Mouse (Mus musculus): ENCODE data around the gene Reps2.

Gene Reps2

DNA sequence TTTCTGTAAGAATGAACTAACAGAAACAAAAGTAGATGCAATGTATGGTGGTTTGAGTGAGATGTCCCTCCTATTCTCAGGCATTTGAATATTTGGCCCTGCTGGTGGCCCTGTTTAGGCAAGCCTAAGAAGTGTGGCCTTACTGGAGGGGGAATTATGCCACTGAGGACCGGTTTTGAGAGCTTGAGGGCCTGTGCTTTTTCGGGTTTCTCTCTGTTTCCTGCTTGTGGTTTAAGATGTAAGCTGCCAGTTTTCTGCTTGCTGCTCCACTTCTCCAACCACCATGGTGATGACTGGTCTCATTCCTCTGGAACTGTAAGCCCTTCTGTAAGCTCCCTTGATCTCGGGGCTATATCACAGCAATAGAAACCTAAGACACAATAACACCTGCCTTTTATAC lies 142.5 kb downstream of the Reps2 start:
- no peak for DNase-seq (ENCODE audit: extremely low spot score, low read depth, low spot score)

GRCm38 (mm10) chrX:162496485-162496884 lies 147.0 kb downstream of the Reps2 start:
- no peak for DNase-seq (ENCODE audit: extremely low spot score, low read depth, low spot score)

- no peak for DNase-seq (ENCODE audit: extremely low spot score, low read depth, low spot score)
Observed at GRCm38 (mm10) chrX:162488630-162489029, 154.8 kb downstream of the Reps2 start.

GRCm38 (mm10) chrX:162487734-162488133 lies 155.7 kb downstream of the Reps2 start:
- no peak for DNase-seq (ENCODE audit: extremely low spot score, low read depth, low spot score)

DNA sequence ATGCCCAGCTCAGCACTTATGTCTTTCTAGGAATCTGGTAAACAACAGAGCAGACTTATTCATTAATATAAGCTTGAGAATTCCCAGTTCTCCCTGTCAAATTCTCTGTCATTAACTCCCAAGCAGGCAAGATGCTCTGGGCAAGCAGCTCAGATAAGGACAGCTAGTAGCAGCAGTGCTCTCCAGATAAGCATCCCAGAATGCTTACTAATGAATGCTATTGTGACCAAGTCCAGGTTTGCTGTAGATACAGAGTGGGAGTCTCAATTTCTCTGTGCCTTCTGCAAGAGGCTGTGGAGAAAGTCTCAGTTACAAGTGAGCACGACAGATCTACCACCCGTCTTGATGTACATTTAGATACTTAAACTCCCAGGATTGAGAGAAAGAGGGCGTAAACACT lies 173.2 kb downstream of the Reps2 start:
- no peak for DNase-seq (ENCODE audit: extremely low spot score, low read depth, low spot score)

DNA sequence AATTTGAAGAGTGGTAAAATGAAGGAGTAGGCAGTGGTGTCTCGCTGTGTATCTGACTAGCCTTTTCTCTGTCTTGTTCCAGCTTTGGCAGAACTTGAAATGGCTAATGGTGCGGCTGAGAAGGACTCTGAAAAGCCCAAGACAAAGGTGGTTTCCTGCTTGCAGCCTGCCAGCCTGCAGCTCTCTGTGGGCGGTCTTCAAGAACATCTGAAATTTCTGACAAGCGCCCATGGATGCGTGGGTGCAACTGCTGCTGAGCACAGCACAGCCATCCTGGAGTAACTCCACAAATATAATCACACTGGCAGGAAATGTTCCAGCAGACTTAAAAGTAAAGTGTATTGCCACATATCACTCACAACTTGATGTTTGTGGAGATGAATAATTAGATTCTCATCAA lies 181.3 kb downstream of the Reps2 start:
- no peak for DNase-seq (ENCODE audit: extremely low spot score, low read depth, low spot score)

DNA sequence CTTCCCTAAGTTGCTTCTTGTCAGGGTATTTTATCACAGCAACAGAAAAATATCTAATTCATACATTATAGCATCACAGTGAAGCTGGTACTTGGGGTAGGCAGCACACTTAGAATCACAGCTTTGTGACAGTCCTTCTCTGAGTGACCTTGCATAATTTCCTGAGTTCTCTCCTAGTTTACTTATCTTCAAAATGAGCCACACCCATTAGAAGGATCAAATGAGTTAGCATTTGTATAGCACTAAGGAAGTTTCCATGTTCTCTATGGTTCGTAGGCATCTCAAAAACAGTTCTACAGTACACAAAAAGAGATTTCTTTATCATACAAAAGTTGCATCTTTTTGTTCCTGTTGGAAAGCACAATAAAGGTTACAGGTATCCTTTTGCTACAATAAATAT lies 187.0 kb downstream of the Reps2 start:
- DNase-seq (ENCODE audit: extremely low spot score, low read depth, low spot score), result no peak

DNA sequence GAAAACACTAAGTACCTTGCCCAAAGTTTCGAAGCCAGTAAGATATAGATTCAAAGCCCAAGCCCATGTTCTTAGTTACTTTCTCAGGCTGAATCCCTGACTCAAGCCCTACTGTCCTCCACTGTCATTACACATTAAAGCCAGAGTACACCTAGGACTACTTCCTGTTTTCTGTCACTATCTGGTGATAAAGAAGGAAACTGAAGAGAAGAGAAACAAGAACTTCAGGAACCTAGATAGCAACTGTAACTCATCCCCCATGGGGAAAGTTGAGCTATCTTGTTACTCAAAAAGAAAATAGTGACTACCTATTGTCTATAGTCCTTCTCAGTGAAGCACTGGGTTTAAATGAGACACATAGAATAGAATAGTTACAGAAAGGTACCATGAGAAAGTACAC lies 188.1 kb downstream of the Reps2 start:
- no peak for DNase-seq (ENCODE audit: extremely low spot score, low read depth, low spot score)

DNA sequence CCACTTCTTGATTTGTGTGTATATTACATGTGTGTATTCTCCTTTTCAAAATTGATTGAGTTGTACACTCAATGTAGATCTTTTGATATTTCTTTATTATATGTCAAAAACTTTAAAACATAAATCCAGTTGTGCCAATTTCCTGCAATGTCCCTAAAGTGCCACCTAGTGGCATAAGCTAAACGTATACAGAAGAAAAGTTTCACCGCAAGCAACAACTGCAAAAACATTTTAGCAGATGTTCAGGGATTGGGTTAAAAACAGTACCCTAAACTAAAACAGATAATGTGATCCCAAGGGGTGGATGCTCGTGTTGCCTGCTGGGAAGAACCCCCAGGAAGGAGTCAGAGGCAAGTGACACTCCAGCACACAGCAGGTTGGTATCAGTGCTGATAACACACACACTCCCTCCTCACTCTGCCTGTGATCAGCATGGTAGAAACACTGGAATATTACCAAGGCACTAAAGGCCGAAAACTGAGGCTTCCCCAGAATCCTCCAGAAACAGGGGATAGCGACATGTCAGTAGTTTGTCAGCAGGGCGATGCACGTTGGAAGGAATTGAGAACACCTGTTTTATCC lies 189.5 kb downstream of the Reps2 start:
- no peak for DNase-seq (ENCODE audit: extremely low spot score, low read depth, low spot score)

- DNase-seq (ENCODE audit: extremely low spot score, low read depth, low spot score), result no peak
Observed at GRCm38 (mm10) chrX:162452642-162453041, 190.8 kb downstream of the Reps2 start.

DNA sequence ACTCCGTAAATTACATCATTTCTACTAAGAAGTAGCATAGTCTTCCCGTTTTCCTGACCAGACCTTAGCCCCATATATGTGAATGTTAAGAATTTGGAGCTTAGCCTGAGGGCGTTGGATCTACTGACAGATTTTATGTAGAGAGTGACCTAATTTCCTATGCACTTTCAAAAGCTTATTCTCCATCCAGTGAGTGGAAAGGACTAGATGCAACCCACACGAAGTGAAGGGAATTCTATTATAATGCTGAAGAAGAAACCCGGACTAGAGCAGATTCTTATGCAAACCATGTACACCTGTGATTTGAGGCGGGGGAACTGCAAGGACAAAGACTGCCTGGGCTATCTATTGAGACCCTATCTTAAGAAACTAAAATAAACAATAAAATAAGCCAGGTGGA lies 195.5 kb downstream of the Reps2 start:
- DNase-seq (ENCODE audit: extremely low spot score, low read depth, low spot score), result no peak

DNA sequence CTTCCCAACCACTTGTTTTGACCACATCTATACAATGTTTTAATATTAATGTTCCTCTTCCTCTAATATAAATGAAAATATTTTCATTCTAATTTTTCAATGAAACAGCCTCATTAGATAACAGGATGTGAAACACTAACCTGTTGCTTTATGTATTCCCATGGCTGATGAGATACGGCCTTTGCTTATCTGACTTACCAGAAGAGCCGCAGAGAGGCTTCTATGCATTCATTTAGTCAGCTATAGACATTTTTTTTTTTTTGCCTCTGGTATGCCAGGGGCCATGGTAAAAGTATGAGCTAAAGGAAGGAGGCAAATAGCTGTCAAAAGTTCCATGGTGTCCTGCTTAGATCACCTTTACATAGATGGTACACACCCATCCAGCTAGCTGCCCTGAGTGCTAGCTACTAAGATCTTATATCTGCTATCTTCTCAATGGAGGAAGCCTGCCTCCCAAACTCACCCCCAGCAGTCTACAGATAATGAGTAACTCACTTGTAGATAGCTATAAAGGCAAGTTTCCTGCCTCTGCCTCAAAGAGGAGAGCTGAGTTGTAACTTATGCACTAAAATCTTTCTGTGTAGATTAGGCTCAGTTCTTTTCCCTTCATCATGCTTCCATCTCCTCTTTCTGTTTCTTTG lies 196.7 kb downstream of the Reps2 start:
- DNase-seq (ENCODE audit: extremely low spot score, low read depth, low spot score), result no peak

DNA sequence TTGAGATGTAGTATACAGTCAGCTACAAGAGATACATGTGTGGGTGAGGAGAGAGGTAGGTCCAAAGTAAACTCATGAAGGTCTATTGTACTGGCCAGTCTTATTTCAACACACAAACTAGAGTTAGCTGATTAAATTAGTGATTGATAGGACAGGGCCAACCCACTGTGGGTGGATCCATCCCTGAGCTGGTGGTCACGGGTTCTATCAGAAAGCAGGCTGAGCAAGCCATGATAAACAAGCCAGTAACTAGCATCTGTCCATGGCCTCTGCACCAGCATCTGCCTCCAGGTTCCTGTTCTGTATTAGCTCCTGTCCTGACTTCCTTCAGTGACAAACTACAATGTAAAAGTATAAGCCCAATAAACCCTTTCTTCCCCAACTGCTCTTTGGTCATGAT lies 200.1 kb downstream of the Reps2 start:
- no peak for DNase-seq (ENCODE audit: extremely low spot score, low read depth, low spot score)

GRCm38 (mm10) chrX:162442970-162443369 lies 200.5 kb downstream of the Reps2 start:
- DNase-seq (ENCODE audit: extremely low spot score, low read depth, low spot score), result no peak

- DNase-seq (ENCODE audit: extremely low spot score, low read depth, low spot score), result no peak
Observed at GRCm38 (mm10) chrX:162432776-162433543, 210.5 kb downstream of the Reps2 start.

- no peak for DNase-seq (ENCODE audit: extremely low spot score, low read depth, low spot score)
Observed at GRCm38 (mm10) chrX:162427698-162428097, 215.8 kb downstream of the Reps2 start.

DNA sequence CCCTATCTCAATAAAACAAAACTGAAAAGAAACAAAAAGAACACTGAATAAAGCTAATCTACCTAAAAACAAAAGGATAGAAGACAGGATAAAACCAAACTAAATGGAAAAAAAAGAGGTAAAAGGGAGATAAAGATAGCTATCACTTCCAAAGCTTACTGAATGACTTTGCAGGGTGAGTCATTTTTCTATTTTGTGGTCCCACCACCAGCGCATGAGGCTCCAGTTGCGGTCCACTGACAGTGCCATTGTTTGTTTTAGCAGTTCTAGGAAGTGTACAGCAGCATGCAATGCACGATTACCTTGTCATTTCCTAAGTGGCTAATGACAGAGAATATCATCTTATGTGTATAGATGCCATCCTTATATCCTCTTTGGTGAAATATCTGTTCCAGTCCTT lies 224.0 kb downstream of the Reps2 start:
- no peak for DNase-seq (ENCODE audit: extremely low spot score, low read depth, low spot score)

- no peak for DNase-seq (ENCODE audit: extremely low spot score, low read depth, low spot score)
Observed at GRCm38 (mm10) chrX:162413124-162413523, 230.3 kb downstream of the Reps2 start.

- no peak for DNase-seq (ENCODE audit: extremely low spot score, low read depth, low spot score)
Observed at GRCm38 (mm10) chrX:162407291-162407690, 236.2 kb downstream of the Reps2 start.

DNA sequence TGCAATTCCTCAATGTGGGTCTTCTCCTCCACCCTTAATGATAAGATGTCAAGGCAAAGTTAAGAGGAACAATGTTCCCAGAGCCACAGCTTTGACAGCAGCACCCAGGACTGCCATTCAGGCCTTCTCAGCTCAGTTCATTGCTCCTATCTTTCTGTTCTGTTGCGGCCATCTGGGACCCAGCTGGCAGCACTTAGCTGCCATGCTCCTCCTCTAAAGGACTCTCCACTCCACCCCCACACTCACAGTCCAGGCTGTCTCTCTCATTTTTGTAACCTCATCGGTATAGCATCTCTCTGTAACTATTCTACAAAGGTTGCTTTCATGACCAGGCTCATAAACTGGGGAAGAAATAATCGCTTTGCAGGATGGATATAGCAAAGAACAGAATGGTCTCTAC lies 241.0 kb downstream of the Reps2 start:
- no peak for DNase-seq (ENCODE audit: extremely low spot score, low read depth, low spot score)

GRCm38 (mm10) chrX:162380730-162381129 lies 262.7 kb downstream of the Reps2 start:
- DNase-seq (ENCODE audit: extremely low spot score, low read depth, low spot score), result no peak

- no peak for DNase-seq (ENCODE audit: extremely low spot score, low read depth, low spot score)
Observed at GRCm38 (mm10) chrX:162363206-162363605, 280.2 kb downstream of the Reps2 start.
